Mouse (Mus musculus) ES-E14 (cell line): ENCODE results near the gene Siglecg.

ENCODE experiments used
- CHD2 ChIP-seq: IDR thresholded peaks from 2 replicates; pipeline ENCODE4 v1.6.1; 2014; ENCODE audit warnings: mild to moderate bottlenecking, low read depth, low read length, inconsistent platforms
- HCFC1 ChIP-seq: IDR thresholded peaks from 2 replicates; pipeline ENCODE4 v1.6.1; 2012; ENCODE audit warnings: low read length, inconsistent platforms, borderline replicate concordance; ENCODE audit not compliant: insufficient read depth
- ZNF384 ChIP-seq: IDR thresholded peaks from 2 replicates; pipeline ENCODE4 v1.6.1; 2012; ENCODE audit warnings: low read depth, low read length, inconsistent platforms

DNA sequence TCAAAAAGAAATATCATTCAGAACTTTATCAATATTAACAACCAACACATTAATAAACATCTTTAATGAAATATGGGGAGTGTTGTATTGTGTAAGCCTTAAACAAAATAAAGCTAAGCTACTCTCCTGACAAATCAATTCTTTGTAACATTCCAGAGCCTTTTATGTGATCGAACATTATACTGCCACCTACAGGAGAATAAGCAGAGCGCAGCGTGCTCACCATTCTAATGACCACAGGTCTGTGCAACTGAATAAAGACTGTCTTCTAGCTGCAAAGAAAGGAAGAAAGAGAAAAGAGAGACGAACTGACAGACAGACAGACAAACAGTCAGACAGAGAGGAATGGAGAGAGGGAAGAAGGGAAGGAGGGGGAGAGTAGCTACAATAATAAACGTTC is 29.8 kb upstream of the Siglecg start:
- TF ChIP-seq ZNF384 (peak; percentile 27; the same call in 1 of the 2 replicates), HCFC1 (no peak), CHD2 (no peak)
